Mouse (Mus musculus): ENCODE data around the gene Aifm1. TPM values are rescaled to one million over a fixed set of nuclear protein-coding genes. Genes with fewer than 3 reads are reported as not detected.

The Aifm1 gene
- polyA plus RNA-seq, 1 experiment from 2014 or later = 33.5 TPM

GRCm38 (mm10) chrX:48518808-48519548, 5.6 kb upstream of the Aifm1 start, which contains the start of gene Rab33a:
Rab33a (plus strand) TSS chrX:48519285.
- H3K27me3 ChIP-seq (ENCODE audit: control insufficient read depth, insufficient read depth, low read length) = no peaks in the 10 kb centered on the region
- H3K36me3 ChIP-seq (ENCODE audit: control insufficient read depth, insufficient read depth, low read length) = no peaks in the 10 kb centered on the region
- peak within 1 kb of the TSS; percentile 61 for H3K4me2 ChIP-seq (ENCODE audit: low read depth, low read length)
- peak within 1 kb of the TSS; percentile 48 for H3K4me3 ChIP-seq (ENCODE audit: low read depth, low read length)
- H3K27ac ChIP-seq (ENCODE audit: low read depth, low read length) = peak within 1 kb of the TSS; percentile 93
- no peaks in the 10 kb centered on the region for H3K9me3 ChIP-seq (ENCODE audit: control insufficient read depth, low read length)
- peaks cover 5% of the 10 kb centered on the region; the same call in 1 of the 2 replicates for H3K4me1 ChIP-seq (ENCODE audit: control insufficient read depth, insufficient read depth, low read length)
- ATAC-seq (ENCODE audit: low read depth) = peak; percentile 82
- peak within 1 kb of the TSS; percentile 69 for H3K9ac ChIP-seq (replicated peaks; ENCODE audit: low read depth, low read length)
- 24% methylated on average over 32 of the region's 33 CpGs for WGBS

- Histone ChIP-seq H3K9me3 (ENCODE audit: control insufficient read depth, low read length) (no peaks in the 10 kb centered on the region), H3K4me1 (ENCODE audit: control insufficient read depth, insufficient read depth, low read length) (peaks cover 3% of the 10 kb centered on the region; the same call in 1 of the 2 replicates), H3K9ac (replicated peaks; ENCODE audit: low read depth, low read length) (peak overlapping the region; percentile 69), H3K36me3 (ENCODE audit: control insufficient read depth, insufficient read depth, low read length) (no peaks in the 10 kb centered on the region), H3K4me2 (ENCODE audit: low read depth, low read length) (peak overlapping the region; percentile 61), H3K4me3 (ENCODE audit: low read depth, low read length) (peak overlapping the region; percentile 48), H3K27me3 (ENCODE audit: control insufficient read depth, insufficient read depth, low read length) (no peaks in the 10 kb centered on the region), H3K27ac (ENCODE audit: low read depth, low read length) (peak overlapping the region; percentile 93)
- 27% methylated on average over 15 of the region's 15 CpGs for WGBS
- peak; percentile 96 for ATAC-seq (ENCODE audit: low read depth)
These were observed 4.9 kb upstream of the Aifm1 start for GRCm38 (mm10) chrX:48518211-48518807.

- Histone ChIP-seq H3K36me3 (ENCODE audit: control insufficient read depth, insufficient read depth, low read length) (no peaks in the 10 kb centered on the region), H3K4me1 (ENCODE audit: control insufficient read depth, insufficient read depth, low read length) (0 out of 2 replicates have a peak, but pooled peaks cover 6% of the 10 kb centered on the region), H3K27me3 (ENCODE audit: control insufficient read depth, insufficient read depth, low read length) (no peaks in the 10 kb centered on the region), H3K27ac (ENCODE audit: low read depth, low read length) (no peak overlapping the region), H3K9ac (replicated peaks; ENCODE audit: low read depth, low read length) (no peak overlapping the region), H3K4me2 (ENCODE audit: low read depth, low read length) (peak overlapping the region; percentile 47), H3K4me3 (ENCODE audit: low read depth, low read length) (peak overlapping the region; percentile 46), H3K9me3 (ENCODE audit: control insufficient read depth, low read length) (no peaks in the 10 kb centered on the region)
- ATAC-seq (ENCODE audit: low read depth) = no peak
- WGBS = 14% methylated on average over 13 of the region's 13 CpGs
These were observed 461 bp upstream of the Aifm1 start for GRCm38 (mm10) chrX:48513824-48514223.

GRCm38 (mm10) chrX:48493763-48494162, 19.6 kb downstream of the Aifm1 start:
- Histone ChIP-seq H3K9me3 (ENCODE audit: control insufficient read depth, low read length) (no peaks in the 10 kb centered on the region), H3K4me1 (ENCODE audit: control insufficient read depth, insufficient read depth, low read length) (no peaks in the 10 kb centered on the region), H3K4me3 (ENCODE audit: low read depth, low read length) (no peak overlapping the region), H3K27ac (ENCODE audit: low read depth, low read length) (no peak overlapping the region), H3K27me3 (ENCODE audit: control insufficient read depth, insufficient read depth, low read length) (no peaks in the 10 kb centered on the region), H3K4me2 (ENCODE audit: low read depth, low read length) (no peak overlapping the region), H3K36me3 (ENCODE audit: control insufficient read depth, insufficient read depth, low read length) (no peaks in the 10 kb centered on the region; the same call in 1 of the 2 replicates), H3K9ac (replicated peaks; ENCODE audit: low read depth, low read length) (no peak overlapping the region)
- WGBS = 97% methylated on average over 8 of the region's 8 CpGs
- no peak for ATAC-seq (ENCODE audit: low read depth)

- Histone ChIP-seq H3K4me2 (ENCODE audit: low read depth, low read length) (no peak overlapping the region), H3K27ac (ENCODE audit: low read depth, low read length) (no peak overlapping the region), H3K9me3 (ENCODE audit: control insufficient read depth, low read length) (no peaks in the 10 kb centered on the region), H3K27me3 (ENCODE audit: control insufficient read depth, insufficient read depth, low read length) (no peaks in the 10 kb centered on the region), H3K9ac (replicated peaks; ENCODE audit: low read depth, low read length) (no peak overlapping the region), H3K36me3 (ENCODE audit: control insufficient read depth, insufficient read depth, low read length) (peaks cover 4% of the 10 kb centered on the region; the same call in 1 of the 2 replicates), H3K4me3 (ENCODE audit: low read depth, low read length) (no peak overlapping the region), H3K4me1 (ENCODE audit: control insufficient read depth, insufficient read depth, low read length) (no peaks in the 10 kb centered on the region)
- WGBS = 93% methylated on average over 7 of the region's 7 CpGs
- no peak for ATAC-seq (ENCODE audit: low read depth)
These were observed 31.7 kb downstream of the Aifm1 start for GRCm38 (mm10) chrX:48481687-48482086.

GRCm38 (mm10) chrX:48481095-48481494, 32.3 kb downstream of the Aifm1 start:
- Histone ChIP-seq H3K9ac (replicated peaks; ENCODE audit: low read depth, low read length) (no peak overlapping the region), H3K9me3 (ENCODE audit: control insufficient read depth, low read length) (no peaks in the 10 kb centered on the region), H3K36me3 (ENCODE audit: control insufficient read depth, insufficient read depth, low read length) (peaks cover 4% of the 10 kb centered on the region; the same call in 1 of the 2 replicates), H3K4me3 (ENCODE audit: low read depth, low read length) (no peak overlapping the region), H3K27ac (ENCODE audit: low read depth, low read length) (no peak overlapping the region), H3K4me1 (ENCODE audit: control insufficient read depth, insufficient read depth, low read length) (no peaks in the 10 kb centered on the region), H3K27me3 (ENCODE audit: control insufficient read depth, insufficient read depth, low read length) (no peaks in the 10 kb centered on the region), H3K4me2 (ENCODE audit: low read depth, low read length) (no peak overlapping the region)
- 90% methylated on average over 4 of the region's 4 CpGs for WGBS
- no peak for ATAC-seq (ENCODE audit: low read depth)

GRCm38 (mm10) chrX:48467355-48467946, 45.9 kb downstream of the Aifm1 start:
- no peak for ATAC-seq (ENCODE audit: low read depth)
- H3K4me3 ChIP-seq (ENCODE audit: low read depth, low read length) = no peak overlapping the region
- no peaks in the 10 kb centered on the region for H3K4me1 ChIP-seq (ENCODE audit: control insufficient read depth, insufficient read depth, low read length)
- no peaks in the 10 kb centered on the region for H3K36me3 ChIP-seq (ENCODE audit: control insufficient read depth, insufficient read depth, low read length)
- no peak overlapping the region for H3K9ac ChIP-seq (replicated peaks; ENCODE audit: low read depth, low read length)
- no peak overlapping the region for H3K27ac ChIP-seq (ENCODE audit: low read depth, low read length)
- H3K4me2 ChIP-seq (ENCODE audit: low read depth, low read length) = no peak overlapping the region
- WGBS = 77% methylated on average over 3 of the region's 3 CpGs
- H3K27me3 ChIP-seq (ENCODE audit: control insufficient read depth, insufficient read depth, low read length) = no peaks in the 10 kb centered on the region
- H3K9me3 ChIP-seq (ENCODE audit: control insufficient read depth, low read length) = no peaks in the 10 kb centered on the region

- H3K4me3 ChIP-seq (ENCODE audit: low read depth, low read length) = no peak overlapping the region
- ATAC-seq (ENCODE audit: low read depth) = no peak
- H3K27me3 ChIP-seq (ENCODE audit: control insufficient read depth, insufficient read depth, low read length) = no peaks in the 10 kb centered on the region
- no peaks in the 10 kb centered on the region for H3K9me3 ChIP-seq (ENCODE audit: control insufficient read depth, low read length)
- H3K4me1 ChIP-seq (ENCODE audit: control insufficient read depth, insufficient read depth, low read length) = no peaks in the 10 kb centered on the region
- no peaks in the 10 kb centered on the region for H3K36me3 ChIP-seq (ENCODE audit: control insufficient read depth, insufficient read depth, low read length)
- WGBS = 84% methylated on average over 2 of the region's 2 CpGs
- no peak overlapping the region for H3K4me2 ChIP-seq (ENCODE audit: low read depth, low read length)
- H3K9ac ChIP-seq (replicated peaks; ENCODE audit: low read depth, low read length) = no peak overlapping the region
- H3K27ac ChIP-seq (ENCODE audit: low read depth, low read length) = no peak overlapping the region
These were observed 47.2 kb downstream of the Aifm1 start for GRCm38 (mm10) chrX:48466174-48466573.

GRCm38 (mm10) chrX:48464436-48464835, 48.9 kb downstream of the Aifm1 start:
- Histone ChIP-seq H3K27me3 (ENCODE audit: control insufficient read depth, insufficient read depth, low read length) (no peaks in the 10 kb centered on the region), H3K27ac (ENCODE audit: low read depth, low read length) (no peak overlapping the region), H3K4me3 (ENCODE audit: low read depth, low read length) (no peak overlapping the region), H3K4me1 (ENCODE audit: control insufficient read depth, insufficient read depth, low read length) (no peaks in the 10 kb centered on the region), H3K9me3 (ENCODE audit: control insufficient read depth, low read length) (no peaks in the 10 kb centered on the region), H3K36me3 (ENCODE audit: control insufficient read depth, insufficient read depth, low read length) (no peaks in the 10 kb centered on the region), H3K4me2 (ENCODE audit: low read depth, low read length) (no peak overlapping the region), H3K9ac (replicated peaks; ENCODE audit: low read depth, low read length) (no peak overlapping the region)
- ATAC-seq (ENCODE audit: low read depth) = no peak
- WGBS = 94% methylated on average over 6 of the region's 6 CpGs

Measured in neural tube, embryonic 14.5 days (tissue).